Mouse (Mus musculus): ENCODE measurements at regions not wholly inside any gene's neighbourhood (a gene's known extent, or its start where the extent isn't known, plus 50 kb on each side); places are given as distances from the start of the nearest gene placed in this dataset.
A peak's percentile ranks its signal among the peaks of the same experiment; 100 is the strongest.

DNA sequence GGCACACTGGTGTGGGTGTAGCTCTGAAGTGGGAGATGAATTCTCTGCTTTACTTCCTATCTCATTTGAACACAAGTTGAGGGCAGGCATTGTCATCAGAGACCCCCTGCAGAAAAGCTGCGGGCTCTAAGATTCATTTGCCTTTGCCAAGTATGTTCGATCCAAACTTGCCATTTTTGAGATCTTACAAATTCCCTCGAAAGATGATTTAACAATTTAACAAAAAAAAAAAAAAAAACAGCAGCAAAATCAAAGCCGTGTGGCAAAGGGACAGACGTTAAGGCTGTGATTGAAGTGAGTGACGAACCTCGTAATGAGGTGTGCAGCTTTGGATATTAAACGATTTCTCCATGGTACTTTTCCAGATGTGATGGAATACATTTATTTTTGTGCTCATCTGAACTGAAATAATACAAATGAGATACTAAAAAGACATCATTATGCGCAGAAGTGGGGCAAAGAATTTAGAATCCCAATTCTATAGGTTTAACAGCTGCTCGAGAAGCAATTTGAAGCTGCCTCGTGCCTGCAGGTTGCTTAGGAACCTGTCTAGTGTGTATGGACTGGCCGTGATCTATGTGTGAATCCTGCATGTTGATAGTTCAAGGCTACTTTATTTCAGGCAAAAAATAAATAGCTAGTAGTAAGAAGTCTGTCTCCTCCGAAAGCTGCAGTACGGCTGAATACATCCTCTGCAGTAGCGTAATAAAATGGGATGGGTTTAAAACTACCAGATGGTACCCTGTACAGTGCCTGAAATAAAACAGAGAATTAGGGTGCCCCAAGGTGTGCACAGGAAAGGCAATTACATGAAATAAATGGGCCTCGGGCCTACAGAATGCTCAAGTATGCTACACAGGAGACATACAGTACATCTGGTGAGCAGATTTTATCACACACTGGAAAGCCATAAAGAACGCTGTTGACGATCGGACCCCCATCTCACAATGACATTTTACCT lies 393.0 kb upstream of the Hnrnpa3 start:
- Histone ChIP-seq H3K27ac (ENCODE audit: control insufficient read depth, low read depth, low read length) (no peak overlapping the region), H3K4me3 (ENCODE audit: control insufficient read depth in 1 of 2, insufficient read depth in 1 of 2, low read depth in 2 of 2, low read length in 2 of 2) (no peak overlapping the region), H3K9me3 (replicated peaks; ENCODE audit: insufficient read depth, low read length) (no peaks in the 10 kb centered on the region)

GRCm38 (mm10) chr2:75267949-75268348 lies 391.1 kb upstream of the Hnrnpa3 start:
- no peaks in the 10 kb centered on the region for H3K9me3 ChIP-seq (replicated peaks; ENCODE audit: insufficient read depth, low read length)
- TF ChIP-seq GATA1 (IDR thresholded peaks at IDR 0.05; ENCODE audit: low read depth, low read length) (no peak), NELFE (IDR thresholded peaks at IDR 0.05; ENCODE audit: low read depth, low read length) (no peak), TAL1 (IDR thresholded peaks at IDR 0.05; ENCODE audit: low read length) (no peak), KAT2A (conservative IDR thresholded peaks at IDR 0.05; ENCODE audit: low read depth, low read length) (no peak), MYC (IDR thresholded peaks at IDR 0.05; ENCODE audit: low read depth, low read length) (no peak), SMC3 (IDR thresholded peaks at IDR 0.05; ENCODE audit: low read depth, low read length) (no peak), CHD2 (IDR thresholded peaks at IDR 0.05; ENCODE audit: low read length) (no peak), USF1 (IDR thresholded peaks at IDR 0.05; ENCODE audit: low read depth, low read length) (no peak), UBTF (IDR thresholded peaks at IDR 0.05; ENCODE audit: borderline replicate concordance, insufficient read depth, low read depth, low read length) (no peak), POLR2A (IDR thresholded peaks at IDR 0.05; ENCODE audit: control insufficient read depth in 1 of 2, insufficient read depth in 1 of 2, low read depth in 1 of 2, low read length in 2 of 2, poor library complexity in 1 of 2) (no peak), MAFK (IDR thresholded peaks at IDR 0.05; ENCODE audit: borderline replicate concordance, low read depth, low read length) (no peak), RCOR1 (IDR thresholded peaks at IDR 0.05; ENCODE audit: low read depth, low read length) (no peak), RAD21 (IDR thresholded peaks at IDR 0.05; ENCODE audit: low read depth, low read length) (no peak), POLR2AphosphoS5 (IDR thresholded peaks at IDR 0.05; ENCODE audit: borderline replicate concordance, low read depth, low read length) (no peak), MEF2A (IDR thresholded peaks at IDR 0.05; ENCODE audit: extremely low read depth, insufficient replicate concordance, low read depth, low read length, poor library complexity, severe bottlenecking) (no peak), MAZ (IDR thresholded peaks at IDR 0.05; ENCODE audit: low read depth, low read length) (no peak)
- no peak overlapping the region for H3K9ac ChIP-seq (ENCODE audit: control insufficient read depth, low read depth, low read length, poor library complexity, severe bottlenecking)
- peaks cover 0 to 7% of the 10 kb centered on the region in 2 experiments; a peak in 1 of 4 replicates for H3K4me1 ChIP-seq (ENCODE audit: control insufficient read depth in 1 of 2, insufficient read depth in 2 of 2, low read length in 2 of 2)
- no peak overlapping the region for H3K27ac ChIP-seq (ENCODE audit: control insufficient read depth, low read depth, low read length)
- no peaks in the 10 kb centered on the region for H3K79me2 ChIP-seq (ENCODE audit: control insufficient read depth, insufficient read depth, low read length, poor library complexity)
- DNase-seq (ENCODE audit: low read depth, low spot score) = peak; percentile 10
- H3K27me3 ChIP-seq (ENCODE audit: control insufficient read depth in 1 of 2, insufficient read depth in 2 of 2, low read length in 2 of 2) = peaks cover 2 to 5% of the 10 kb centered on the region in 2 experiments
- H3K4me3 ChIP-seq (ENCODE audit: control insufficient read depth in 1 of 2, insufficient read depth in 1 of 2, low read depth in 2 of 2, low read length in 2 of 2) = no peak overlapping the region
- no peaks in the 10 kb centered on the region for H3K36me3 ChIP-seq (ENCODE audit: control insufficient read depth in 1 of 2, insufficient read depth in 2 of 2, low read length in 2 of 2)

More for the DNA sequence above, 393.0 kb upstream of the Hnrnpa3 start:
- TF ChIP-seq RCOR1 (IDR thresholded peaks at IDR 0.05; ENCODE audit: low read depth, low read length) (no peak), SIN3A (IDR thresholded peaks at IDR 0.05; ENCODE audit: low read length) (no peak), POLR2A (IDR thresholded peaks at IDR 0.05; ENCODE audit: control insufficient read depth in 1 of 2, insufficient read depth in 1 of 2, low read depth in 1 of 2, low read length in 2 of 2, poor library complexity in 1 of 2) (no peak)
- H3K36me3 ChIP-seq (ENCODE audit: control insufficient read depth in 1 of 2, insufficient read depth in 2 of 2, low read length in 2 of 2) = no peaks in the 10 kb centered on the region
- peaks cover 0 to 7% of the 10 kb centered on the region in 2 experiments; a peak in 1 of 4 replicates for H3K4me1 ChIP-seq (ENCODE audit: control insufficient read depth in 1 of 2, insufficient read depth in 2 of 2, low read length in 2 of 2)
- DNase-seq (ENCODE audit: low read depth, low spot score) = no peak
- peaks cover 2 to 5% of the 10 kb centered on the region in 2 experiments for H3K27me3 ChIP-seq (ENCODE audit: control insufficient read depth in 1 of 2, insufficient read depth in 2 of 2, low read length in 2 of 2)
- no peaks in the 10 kb centered on the region for H3K79me2 ChIP-seq (ENCODE audit: control insufficient read depth, insufficient read depth, low read length, poor library complexity)
- H3K9ac ChIP-seq (ENCODE audit: control insufficient read depth, low read depth, low read length, poor library complexity, severe bottlenecking) = no peak overlapping the region

Data from MEL (cell line).